Mouse (Mus musculus) embryonic fibroblast, embryonic 13.5 days (primary cell): ENCODE measurements around the gene Fbxo4. TPM values are rescaled to one million over a fixed set of nuclear protein-coding genes. Genes with fewer than 3 reads are reported as not detected.

Source experiments
- H3K27ac ChIP-seq: 2 replicates; pipeline ENCODE4 v1.5.1; 2012; ENCODE audit warnings: low read length, control low read depth, inconsistent platforms; ENCODE audit not compliant: insufficient read depth
- H3K4me1 ChIP-seq: 2 replicates; pipeline ENCODE4 v1.6.1; 2011; ENCODE audit warnings: low read length; ENCODE audit not compliant: control insufficient read depth, insufficient read depth
- H3K4me3 ChIP-seq: 2 replicates; pipeline ENCODE4 v1.5.1; 2011; ENCODE audit warnings: mild to moderate bottlenecking, control low read depth, low read length; ENCODE audit not compliant: insufficient read depth
- CTCF ChIP-seq: IDR thresholded peaks from 2 replicates; pipeline ENCODE4 v1.5.1; 2011; ENCODE audit warnings: mild to moderate bottlenecking, control low read depth, low read length, moderate library complexity, borderline replicate concordance; ENCODE audit not compliant: insufficient read depth
- POLR2A ChIP-seq: IDR thresholded peaks from 2 replicates; pipeline ENCODE4 v1.6.1; 2011; ENCODE audit warnings: low read depth, mild to moderate bottlenecking, control low read depth, low read length, moderate library complexity
- polyA plus RNA-seq: library from polyadenylated mRNA; stranded (reverse); fragments of >200 nt; gene quantifications from 2 replicates; pipeline ENCODE4 v1.2.4, GENCODE M21; 2011; ENCODE audit warnings: low read depth; ENCODE audit not compliant: missing spikeins, insufficient read length

Fbxo4 gene
- polyA plus RNA-seq, 1 experiment: 25.1 TPM

- H3K27ac ChIP-seq: no peak overlapping the region
- no peaks in the 10 kb centered on the region for H3K4me1 ChIP-seq
- no peak overlapping the region for H3K4me3 ChIP-seq
- TF ChIP-seq POLR2A (no peak), CTCF (no peak)
These were observed 45.9 kb downstream of the Fbxo4 start for GRCm38 (mm10) chr15:3933466-3933865.

GRCm38 (mm10) chr15:3931931-3932330, 47.4 kb downstream of the Fbxo4 start:
- Histone ChIP-seq H3K4me1 (no peaks in the 10 kb centered on the region), H3K4me3 (no peak overlapping the region), H3K27ac (no peak overlapping the region)
- TF ChIP-seq POLR2A (no peak), CTCF (no peak)

Other genes with a start within 250 kb of the Fbxo4 start
- 60.8 and 66.2 TPM in 2 replicates for gene AW549877, start 16.2 kb upstream of the Fbxo4 start, polyA plus RNA-seq
- 158 and 206 TPM in 2 replicates for gene Oxct1, start 46.8 kb upstream of the Fbxo4 start, polyA plus RNA-seq